Mouse (Mus musculus) spleen, postnatal 14 days (tissue): ENCODE data around the gene Apc2.
"Not testable (repeated sequence)": the region's sequence is repeated elsewhere in the genome, so short reads cannot be mapped to it uniquely, and the experiment has no call there.

ENCODE experiments used
- DNase-seq, 2 experiments: peaks; one replicate each; pipeline ENCODE4 v3.0.0; 2021 to 2022; ENCODE audit warnings: low spot score in 2 of 2

Apc2 gene

DNA sequence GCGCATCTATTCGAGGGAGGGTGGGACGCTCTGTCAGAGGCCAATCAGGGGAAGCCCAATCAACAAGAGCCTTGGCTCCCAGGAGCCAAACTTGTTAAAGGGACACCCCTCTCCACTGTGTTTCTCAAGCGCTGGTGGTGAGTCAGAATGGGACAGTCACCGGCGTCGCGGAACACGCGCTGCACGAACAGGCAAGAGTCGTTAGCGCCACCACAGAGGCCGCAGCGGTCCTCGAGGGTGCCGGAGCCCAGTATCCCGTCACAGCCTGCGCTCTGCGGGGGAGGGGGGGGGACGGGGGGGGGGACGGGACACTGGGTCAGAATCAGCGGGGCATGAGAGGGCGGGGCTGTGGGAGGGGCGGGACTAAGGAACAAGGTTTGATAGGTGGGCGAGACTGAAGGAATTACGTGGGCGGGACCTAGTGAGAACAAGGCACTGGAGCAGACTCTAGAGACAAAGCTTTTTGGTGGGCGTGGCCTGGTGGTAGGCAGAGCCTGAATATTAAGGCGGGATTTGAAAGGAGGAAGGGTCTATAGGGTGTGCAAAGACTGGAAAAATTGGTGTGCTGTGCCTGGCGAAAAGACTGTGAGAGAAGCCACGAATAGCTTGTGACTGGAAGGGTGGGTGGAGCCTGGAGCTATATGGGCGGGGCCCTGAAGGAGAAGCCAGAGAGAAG lies 47.1 kb downstream of the Apc2 start:
- DNase-seq, result no peak

DNA sequence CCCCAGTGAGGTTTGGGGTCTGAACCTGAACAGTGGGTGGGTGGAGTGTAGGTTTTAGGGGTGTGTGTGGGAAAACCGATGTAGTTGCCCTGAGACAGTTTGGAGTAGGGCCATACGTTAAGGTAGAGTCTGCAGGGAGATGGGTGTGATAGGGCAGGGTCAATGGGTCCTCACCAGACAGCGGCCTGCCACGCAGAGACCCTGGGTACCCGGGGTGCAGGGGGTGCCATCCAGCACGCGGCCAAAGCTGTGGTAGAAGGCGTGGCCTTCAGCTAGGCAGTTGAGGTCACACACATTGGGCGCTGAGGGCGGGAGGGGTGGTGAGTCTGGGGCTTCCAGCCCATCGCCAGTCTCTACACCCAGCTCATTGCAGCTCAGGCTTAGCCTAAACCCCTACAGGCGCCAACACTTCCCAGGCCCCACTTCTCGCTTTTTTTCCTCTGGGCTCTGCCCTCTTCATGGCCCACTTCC lies 47.7 kb downstream of the Apc2 start:
- no peak for DNase-seq

DNA sequence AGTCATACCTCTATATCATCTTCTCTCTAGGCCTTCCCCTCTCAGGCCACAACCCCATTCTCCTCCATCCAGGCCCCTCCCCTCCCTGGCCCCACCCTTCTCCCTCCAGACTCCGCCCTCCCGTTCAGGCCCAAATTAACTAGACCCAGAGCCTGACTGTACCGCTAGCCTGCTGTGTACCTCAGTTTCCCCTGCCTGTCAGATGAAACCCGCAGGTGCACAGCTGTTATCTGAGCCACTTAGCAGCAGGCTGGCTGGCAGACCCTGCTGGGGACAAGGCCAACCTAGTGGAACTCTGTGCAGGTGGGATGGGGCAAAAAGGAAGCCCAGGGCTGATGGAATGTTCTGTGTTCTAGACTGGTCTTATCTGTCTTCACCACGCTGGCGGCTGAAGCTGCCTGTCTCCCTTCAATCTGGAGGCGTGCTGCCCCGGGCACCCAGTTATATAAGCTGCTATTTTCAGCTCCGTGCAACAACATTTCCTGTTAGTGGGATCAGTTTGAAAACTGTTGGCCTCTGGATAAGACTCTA lies 48.4 kb downstream of the Apc2 start:
- no peak for DNase-seq

DNA sequence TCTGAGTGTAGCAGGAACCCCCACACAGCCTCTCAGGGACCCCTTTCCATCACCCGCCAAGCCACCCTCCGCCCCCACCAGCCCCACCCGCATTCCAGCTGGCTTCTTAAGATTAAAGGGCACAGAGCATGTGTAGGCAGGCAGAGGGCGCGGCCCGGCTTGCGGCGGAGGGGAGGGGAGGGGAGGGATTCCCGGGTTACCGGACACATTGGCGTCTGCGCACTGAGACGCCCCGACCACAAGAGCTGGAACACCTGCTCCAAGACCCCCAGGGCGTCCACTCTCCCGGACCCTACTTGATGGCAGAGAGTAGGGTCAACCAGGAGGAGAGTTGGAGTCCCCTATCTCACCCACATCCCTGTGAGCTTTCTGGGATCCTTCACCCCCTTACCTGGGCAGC lies 49.3 kb downstream of the Apc2 start:
- peak in 1 of 2 experiments; percentile 45 for DNase-seq

DNA sequence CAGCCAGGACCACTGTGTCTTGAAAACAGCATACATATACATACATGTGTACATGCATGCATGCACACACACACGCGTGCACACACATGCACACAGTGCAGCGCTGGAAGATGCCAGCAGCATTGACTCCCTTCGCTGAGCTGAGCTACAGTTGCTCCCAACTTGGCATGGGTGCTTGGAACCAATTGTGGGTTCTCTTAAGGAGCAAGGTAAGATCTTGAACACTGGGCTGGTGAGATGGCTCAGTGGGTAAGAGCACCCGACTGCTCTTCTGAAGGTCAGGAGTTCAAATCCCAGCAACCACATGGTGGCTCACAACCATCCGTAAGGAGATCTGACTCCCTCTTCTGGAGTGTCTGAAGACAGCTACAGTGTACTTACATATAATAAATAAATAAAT lies 50.2 kb downstream of the Apc2 start:
- DNase-seq, result not testable (repeated sequence)

- DNase-seq, result no peak
These were observed 51.8 kb downstream of the Apc2 start for GRCm38 (mm10) chr10:80347514-80347967.

- peak; percentile 54 to 72 for DNase-seq
These were observed 52.5 kb downstream of the Apc2 start, which contains the start of gene Adamtsl5 for GRCm38 (mm10) chr10:80348244-80348781. TSS of gene Adamtsl5 (minus strand) at chr10:80348412.

GRCm38 (mm10) chr10:80348981-80349380 lies 53.2 kb downstream of the Apc2 start:
- DNase-seq, result no peak

- peak; percentile 78 to 89 for DNase-seq
These were observed 54.5 kb downstream of the Apc2 start for GRCm38 (mm10) chr10:80350292-80350691.

GRCm38 (mm10) chr10:80351896-80352295 lies 56.1 kb downstream of the Apc2 start:
- DNase-seq, result no peak

- no peak for DNase-seq
These were observed 57.0 kb downstream of the Apc2 start for GRCm38 (mm10) chr10:80352727-80353126.

DNA sequence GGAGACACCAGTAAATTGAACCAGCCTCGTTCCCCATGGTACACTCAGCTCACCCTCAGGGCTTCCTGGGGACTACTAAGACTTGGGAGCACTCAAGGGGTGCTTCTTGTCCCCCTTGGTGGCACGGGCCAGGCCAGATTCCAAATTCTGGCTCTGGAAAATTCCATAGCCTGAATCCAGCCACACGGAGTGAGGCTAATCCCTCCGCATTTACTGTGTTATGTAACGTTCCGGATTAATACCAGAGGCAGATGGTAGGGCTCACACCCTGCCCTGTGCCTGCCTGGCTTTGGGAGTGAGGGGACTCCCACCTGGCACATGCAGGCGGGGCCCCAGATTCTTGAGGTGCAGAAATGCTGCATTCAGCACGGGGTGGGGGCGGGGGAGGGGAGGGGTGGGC lies 59.7 kb downstream of the Apc2 start:
- DNase-seq, result no peak

- DNase-seq, result no peak
These were observed 60.4 kb downstream of the Apc2 start, which contains the start of gene Plk5 for GRCm38 (mm10) chr10:80356001-80356682. TSS of gene Plk5 (plus strand) at chr10:80356459.

GRCm38 (mm10) chr10:80356737-80357136 lies 61.0 kb downstream of the Apc2 start:
- no peak for DNase-seq

GRCm38 (mm10) chr10:80357336-80357735 lies 61.6 kb downstream of the Apc2 start:
- no peak for DNase-seq

- DNase-seq, result no peak
These were observed 62.3 kb downstream of the Apc2 start for GRCm38 (mm10) chr10:80357994-80358639.

- DNase-seq, result no peak
These were observed 68.0 kb downstream of the Apc2 start for GRCm38 (mm10) chr10:80363734-80364133.

- DNase-seq, result no peak
These were observed 70.0 kb downstream of the Apc2 start for GRCm38 (mm10) chr10:80365736-80366135.
